Mouse (Mus musculus): ENCODE data around the gene Cc2d1a. TPM values are rescaled to one million over a fixed set of nuclear protein-coding genes. Genes with fewer than 3 reads are reported as not detected.
A peak's percentile ranks its signal among the peaks of the same experiment; 100 is the strongest.

Gene Cc2d1a
- polyA plus RNA-seq, 1 experiment from 2014 or later: 17.4 TPM

DNA sequence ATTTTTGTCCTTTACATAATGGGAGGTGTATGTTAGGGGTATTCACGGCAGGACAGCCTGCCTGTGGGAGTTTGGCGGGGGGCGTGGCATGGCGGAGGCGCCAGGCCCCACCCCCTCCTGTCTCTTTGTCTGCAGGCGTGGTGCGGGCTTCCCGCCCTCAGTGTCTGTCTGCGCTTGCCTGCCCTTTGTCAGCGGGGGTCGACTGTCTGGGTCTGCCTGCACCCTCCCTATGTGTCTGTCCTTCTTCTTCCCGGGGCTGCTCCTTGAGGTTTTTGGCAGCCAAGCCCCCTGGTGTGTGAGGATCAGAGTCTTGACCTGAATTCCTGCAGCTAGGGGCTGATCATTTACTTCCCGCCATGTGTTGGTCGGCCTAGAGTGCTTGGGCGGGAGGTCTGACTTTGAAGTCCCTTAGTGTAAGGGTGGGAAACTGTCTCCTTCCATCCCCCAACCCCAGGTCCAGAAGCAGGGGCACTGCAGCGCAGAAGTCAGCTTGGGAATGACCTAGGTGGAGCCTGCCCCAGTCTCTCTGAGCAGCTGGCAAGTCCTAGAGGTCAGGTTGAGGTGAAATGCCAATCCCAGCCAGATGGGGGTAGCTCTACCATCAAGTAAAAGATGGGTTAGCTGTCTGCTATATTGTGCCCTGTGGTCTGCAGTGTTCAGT is 32.9 kb upstream of the Cc2d1a start:
- Histone ChIP-seq H3K27me3 (replicated peaks; ENCODE audit: control insufficient read depth, insufficient read depth, low read length) (no peaks in the 10 kb centered on the region), H3K9me3 (ENCODE audit: control insufficient read depth, low read length) (no peaks in the 10 kb centered on the region), H3K4me3 (ENCODE audit: low read depth, low read length) (peak overlapping the region; percentile 10), H3K9ac (ENCODE audit: low read length) (peak overlapping the region; percentile 42), H3K4me1 (replicated peaks; ENCODE audit: control insufficient read depth, insufficient read depth, low read length) (peaks cover 38% of the 10 kb centered on the region), H3K36me3 (ENCODE audit: control insufficient read depth, insufficient read depth, low read length) (peaks cover 11% of the 10 kb centered on the region; the same call in 1 of the 2 replicates), H3K4me2 (ENCODE audit: low read length) (peak overlapping the region; percentile 46), H3K27ac (ENCODE audit: low read depth) (peak overlapping the region; percentile 77)
- ATAC-seq (replicated peaks; ENCODE audit: low FRiP score, low TSS enrichment, low read depth) (peak; percentile 70), DNase-seq (ENCODE audit: low spot score) (peak; percentile 86)
- 2% methylated on average over 16 of the region's 16 CpGs for WGBS

DNA sequence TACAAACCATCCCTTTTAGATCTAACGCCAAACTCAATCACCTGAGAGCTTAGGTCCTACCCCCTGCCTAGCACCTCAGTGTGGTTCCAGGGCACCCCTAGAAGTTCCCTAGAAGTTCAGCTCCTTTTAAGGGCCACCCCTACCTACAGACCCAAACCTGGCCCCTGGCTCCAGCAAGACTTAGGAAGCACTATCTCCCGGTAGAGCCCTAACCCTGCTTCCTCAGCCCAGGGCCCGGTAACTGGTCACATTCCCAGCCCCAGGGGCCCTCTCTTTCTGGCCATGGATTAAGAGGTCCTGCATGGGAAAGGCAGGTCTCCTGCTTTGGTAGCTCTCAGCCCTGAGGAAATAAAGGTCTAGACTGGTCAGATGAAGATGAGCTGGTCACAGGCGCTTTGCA is 32.2 kb upstream of the Cc2d1a start:
- no peak for DNase-seq (ENCODE audit: low spot score)
- Histone ChIP-seq H3K27me3 (replicated peaks; ENCODE audit: control insufficient read depth, insufficient read depth, low read length) (no peaks in the 10 kb centered on the region), H3K4me3 (ENCODE audit: low read depth, low read length) (peak overlapping the region; percentile 10), H3K4me2 (ENCODE audit: low read length) (peak overlapping the region; percentile 46), H3K9me3 (ENCODE audit: control insufficient read depth, low read length) (no peaks in the 10 kb centered on the region), H3K4me1 (replicated peaks; ENCODE audit: control insufficient read depth, insufficient read depth, low read length) (peaks cover 38% of the 10 kb centered on the region), H3K36me3 (ENCODE audit: control insufficient read depth, insufficient read depth, low read length) (peaks cover 11% of the 10 kb centered on the region; the same call in 1 of the 2 replicates), H3K27ac (ENCODE audit: low read depth) (no peak overlapping the region), H3K9ac (ENCODE audit: low read length) (peak overlapping the region; percentile 42)
- ATAC-seq (replicated peaks; ENCODE audit: low FRiP score, low TSS enrichment, low read depth): no peak
- WGBS: 10% methylated on average over 4 of the region's 4 CpGs

GRCm38 (mm10) chr8:84178592-84178991 is 30.9 kb upstream of the Cc2d1a start:
- Histone ChIP-seq H3K4me2 (ENCODE audit: low read length) (no peak overlapping the region), H3K4me3 (ENCODE audit: low read depth, low read length) (no peak overlapping the region), H3K9ac (ENCODE audit: low read length) (no peak overlapping the region), H3K9me3 (ENCODE audit: control insufficient read depth, low read length) (no peaks in the 10 kb centered on the region), H3K27me3 (replicated peaks; ENCODE audit: control insufficient read depth, insufficient read depth, low read length) (no peaks in the 10 kb centered on the region), H3K4me1 (replicated peaks; ENCODE audit: control insufficient read depth, insufficient read depth, low read length) (peaks cover 30% of the 10 kb centered on the region), H3K36me3 (ENCODE audit: control insufficient read depth, insufficient read depth, low read length) (peaks cover 22% of the 10 kb centered on the region), H3K27ac (ENCODE audit: low read depth) (no peak overlapping the region)
- DNase-seq (ENCODE audit: low spot score): no peak
- no peak for ATAC-seq (replicated peaks; ENCODE audit: low FRiP score, low TSS enrichment, low read depth)
- WGBS: 82% methylated on average over 8 of the region's 8 CpGs

DNA sequence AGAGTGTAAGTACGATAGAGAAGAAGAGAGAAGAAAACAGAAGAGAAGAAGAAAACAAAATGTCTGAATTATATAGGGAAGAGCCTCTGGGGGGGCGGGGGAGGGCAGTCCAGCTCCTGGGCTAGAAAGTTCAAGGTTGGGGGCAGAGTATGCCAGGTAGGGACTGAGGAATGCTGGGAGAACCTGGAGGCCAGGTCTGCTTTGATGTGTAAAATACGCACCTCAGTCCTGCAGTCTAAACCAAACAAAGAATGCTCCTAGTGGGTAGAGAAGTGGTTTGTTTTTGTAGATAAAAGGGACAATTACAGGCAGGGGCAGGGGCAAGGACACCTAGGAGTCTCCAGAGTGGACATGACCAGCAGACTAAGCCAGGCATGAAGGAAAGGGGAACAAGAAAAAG is 29.7 kb upstream of the Cc2d1a start:
- Histone ChIP-seq H3K27ac (ENCODE audit: low read depth) (no peak overlapping the region), H3K36me3 (ENCODE audit: control insufficient read depth, insufficient read depth, low read length) (peaks cover 34% of the 10 kb centered on the region), H3K9ac (ENCODE audit: low read length) (no peak overlapping the region), H3K27me3 (replicated peaks; ENCODE audit: control insufficient read depth, insufficient read depth, low read length) (no peaks in the 10 kb centered on the region), H3K4me2 (ENCODE audit: low read length) (no peak overlapping the region), H3K4me1 (replicated peaks; ENCODE audit: control insufficient read depth, insufficient read depth, low read length) (peaks cover 23% of the 10 kb centered on the region), H3K9me3 (ENCODE audit: control insufficient read depth, low read length) (no peaks in the 10 kb centered on the region), H3K4me3 (ENCODE audit: low read depth, low read length) (no peak overlapping the region)
- DNase-seq (ENCODE audit: low spot score) (no peak), ATAC-seq (replicated peaks; ENCODE audit: low FRiP score, low TSS enrichment, low read depth) (no peak)
- 84% methylated on average over 3 of the region's 3 CpGs for WGBS

- Histone ChIP-seq H3K27ac (ENCODE audit: low read depth) (no peak overlapping the region), H3K4me2 (ENCODE audit: low read length) (no peak overlapping the region), H3K9me3 (ENCODE audit: control insufficient read depth, low read length) (no peaks in the 10 kb centered on the region), H3K36me3 (ENCODE audit: control insufficient read depth, insufficient read depth, low read length) (peaks cover 42% of the 10 kb centered on the region), H3K9ac (ENCODE audit: low read length) (no peak overlapping the region), H3K4me1 (replicated peaks; ENCODE audit: control insufficient read depth, insufficient read depth, low read length) (peaks cover 20% of the 10 kb centered on the region), H3K4me3 (ENCODE audit: low read depth, low read length) (no peak overlapping the region), H3K27me3 (replicated peaks; ENCODE audit: control insufficient read depth, insufficient read depth, low read length) (no peaks in the 10 kb centered on the region)
- DNase-seq (ENCODE audit: low spot score): no peak
- 22% methylated on average over 3 of the region's 3 CpGs for WGBS
- no peak for ATAC-seq (replicated peaks; ENCODE audit: low FRiP score, low TSS enrichment, low read depth)
Measured at GRCm38 (mm10) chr8:84176560-84176959, 28.8 kb upstream of the Cc2d1a start.

DNA sequence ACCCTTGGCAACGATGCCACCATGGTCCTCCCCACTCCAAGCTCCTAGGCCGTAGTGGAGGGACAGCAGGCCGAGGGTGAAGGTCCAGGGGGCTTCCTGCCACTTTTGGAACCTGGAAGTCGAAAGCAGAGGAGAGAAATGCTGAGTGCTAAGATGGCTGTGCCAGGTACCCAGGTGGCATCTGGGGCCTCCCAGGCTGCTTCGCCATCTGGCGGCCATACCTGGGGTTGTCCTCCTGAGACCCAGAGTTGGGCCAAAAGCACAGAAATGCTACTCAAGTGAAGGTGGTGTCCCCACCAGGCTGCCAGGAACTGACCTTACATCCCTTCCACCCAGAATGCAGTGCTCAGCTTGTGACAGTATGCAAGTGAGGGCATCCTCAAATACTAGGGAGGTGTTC is 26.1 kb upstream of the Cc2d1a start:
- no peak for ATAC-seq (replicated peaks; ENCODE audit: low FRiP score, low TSS enrichment, low read depth)
- no peak for DNase-seq (ENCODE audit: low spot score)
- 91% methylated on average over 6 of the region's 6 CpGs for WGBS
- Histone ChIP-seq H3K27me3 (replicated peaks; ENCODE audit: control insufficient read depth, insufficient read depth, low read length) (no peaks in the 10 kb centered on the region), H3K4me3 (ENCODE audit: low read depth, low read length) (no peak overlapping the region), H3K4me1 (replicated peaks; ENCODE audit: control insufficient read depth, insufficient read depth, low read length) (no peaks in the 10 kb centered on the region), H3K9me3 (ENCODE audit: control insufficient read depth, low read length) (no peaks in the 10 kb centered on the region), H3K9ac (ENCODE audit: low read length) (no peak overlapping the region), H3K36me3 (ENCODE audit: control insufficient read depth, insufficient read depth, low read length) (peaks cover 46% of the 10 kb centered on the region), H3K4me2 (ENCODE audit: low read length) (no peak overlapping the region), H3K27ac (ENCODE audit: low read depth) (no peak overlapping the region)

DNA sequence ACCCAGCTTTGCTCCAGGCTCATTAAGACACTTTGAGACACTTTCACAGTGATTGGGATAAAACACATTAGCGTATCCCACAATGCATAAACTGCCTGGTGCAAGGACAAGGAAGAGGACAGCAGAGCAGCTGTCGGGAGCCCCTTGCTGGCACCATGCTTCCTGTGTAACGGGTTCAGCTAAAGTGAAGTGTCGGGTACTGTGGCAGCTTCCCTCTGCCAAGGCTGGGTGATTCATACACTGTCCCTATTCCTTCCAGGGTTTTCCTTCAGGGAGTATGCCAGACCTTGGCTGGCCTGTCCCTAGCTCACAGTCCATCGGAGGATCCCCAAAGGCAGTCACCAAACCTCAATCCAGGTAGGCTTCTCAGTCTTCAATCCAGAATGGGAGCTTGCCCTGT is 22.4 kb upstream of the Cc2d1a start:
- H3K9me3 ChIP-seq (ENCODE audit: control insufficient read depth, low read length): no peaks in the 10 kb centered on the region
- H3K27me3 ChIP-seq (replicated peaks; ENCODE audit: control insufficient read depth, insufficient read depth, low read length): no peaks in the 10 kb centered on the region
- no peak overlapping the region for H3K4me2 ChIP-seq (ENCODE audit: low read length)
- no peak overlapping the region for H3K9ac ChIP-seq (ENCODE audit: low read length)
- H3K27ac ChIP-seq (ENCODE audit: low read depth): no peak overlapping the region
- WGBS: 92% methylated on average over 5 of the region's 5 CpGs
- ATAC-seq (replicated peaks; ENCODE audit: low FRiP score, low TSS enrichment, low read depth) (no peak), DNase-seq (ENCODE audit: low spot score) (no peak)
- H3K36me3 ChIP-seq (ENCODE audit: control insufficient read depth, insufficient read depth, low read length): peaks cover 37% of the 10 kb centered on the region
- no peaks in the 10 kb centered on the region for H3K4me1 ChIP-seq (replicated peaks; ENCODE audit: control insufficient read depth, insufficient read depth, low read length)
- H3K4me3 ChIP-seq (ENCODE audit: low read depth, low read length): no peak overlapping the region

DNA sequence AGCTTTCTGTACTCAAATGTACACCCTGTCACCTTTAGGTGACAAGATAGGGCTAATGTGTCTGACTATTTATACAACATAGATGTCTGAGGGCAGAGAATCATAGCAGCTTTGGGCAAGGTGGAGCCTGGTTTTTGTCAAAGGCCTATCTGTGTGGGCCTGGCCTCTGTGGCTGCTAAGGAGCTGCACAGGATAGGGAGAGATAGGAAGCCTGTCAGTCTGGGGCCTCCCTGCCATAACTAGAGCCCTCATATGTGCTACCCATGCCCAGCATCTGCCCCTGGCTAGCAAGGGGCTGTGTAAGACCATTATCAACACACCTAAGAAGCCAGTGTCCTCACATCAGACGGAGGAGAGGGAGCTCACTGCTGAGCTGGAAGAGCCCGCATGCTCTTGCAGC is 20.0 kb upstream of the Cc2d1a start:
- Histone ChIP-seq H3K27ac (ENCODE audit: low read depth) (no peak overlapping the region), H3K4me3 (ENCODE audit: low read depth, low read length) (no peak overlapping the region), H3K27me3 (replicated peaks; ENCODE audit: control insufficient read depth, insufficient read depth, low read length) (no peaks in the 10 kb centered on the region), H3K4me1 (replicated peaks; ENCODE audit: control insufficient read depth, insufficient read depth, low read length) (no peaks in the 10 kb centered on the region), H3K9me3 (ENCODE audit: control insufficient read depth, low read length) (no peaks in the 10 kb centered on the region), H3K9ac (ENCODE audit: low read length) (no peak overlapping the region), H3K4me2 (ENCODE audit: low read length) (no peak overlapping the region), H3K36me3 (ENCODE audit: control insufficient read depth, insufficient read depth, low read length) (peaks cover 21% of the 10 kb centered on the region)
- WGBS: 77% methylated on average over 2 of the region's 2 CpGs
- DNase-seq (ENCODE audit: low spot score): no peak
- ATAC-seq (replicated peaks; ENCODE audit: low FRiP score, low TSS enrichment, low read depth): no peak

DNA sequence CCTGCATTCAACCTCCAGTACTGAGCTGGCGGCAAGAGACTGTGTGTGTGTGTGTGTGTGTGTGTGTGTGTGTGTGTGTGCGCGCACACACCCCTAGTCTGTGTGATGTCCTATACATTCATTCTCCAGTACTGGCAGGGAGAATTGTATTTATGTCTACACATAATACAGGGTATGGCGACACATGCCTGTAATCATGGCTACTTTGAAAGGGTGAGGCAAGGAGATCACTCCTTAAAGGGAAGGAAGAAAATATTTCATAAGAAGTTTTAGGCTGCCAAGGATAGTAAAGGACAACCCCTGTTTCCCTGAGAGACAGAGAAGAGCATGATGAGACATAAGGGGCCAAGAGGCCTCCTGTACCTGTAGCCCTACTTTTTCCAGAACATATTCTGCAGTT is 9.9 kb upstream of the Cc2d1a start:
- no peak overlapping the region for H3K9ac ChIP-seq (ENCODE audit: low read length)
- no peaks in the 10 kb centered on the region for H3K36me3 ChIP-seq (ENCODE audit: control insufficient read depth, insufficient read depth, low read length)
- ATAC-seq (replicated peaks; ENCODE audit: low FRiP score, low TSS enrichment, low read depth) (no peak), DNase-seq (ENCODE audit: low spot score) (no peak)
- H3K4me2 ChIP-seq (ENCODE audit: low read length): no peak overlapping the region
- no peak overlapping the region for H3K27ac ChIP-seq (ENCODE audit: low read depth)
- no peaks in the 10 kb centered on the region for H3K4me1 ChIP-seq (replicated peaks; ENCODE audit: control insufficient read depth, insufficient read depth, low read length)
- WGBS: 92% methylated on average over 4 of the region's 4 CpGs
- H3K27me3 ChIP-seq (replicated peaks; ENCODE audit: control insufficient read depth, insufficient read depth, low read length): no peaks in the 10 kb centered on the region
- H3K4me3 ChIP-seq (ENCODE audit: low read depth, low read length): no peak overlapping the region
- H3K9me3 ChIP-seq (ENCODE audit: control insufficient read depth, low read length): no peaks in the 10 kb centered on the region

All from intestine, embryonic 14.5 days (tissue).